Mouse (Mus musculus): ENCODE measurements around the gene Lrrc10b.

Gene Lrrc10b

GRCm38 (mm10) chr19:10456752-10457483 is at the start of gene Lrrc10b:
Lrrc10b (minus strand) TSS chr19:10457473.
- peak; percentile 81 for DNase-seq

DNA sequence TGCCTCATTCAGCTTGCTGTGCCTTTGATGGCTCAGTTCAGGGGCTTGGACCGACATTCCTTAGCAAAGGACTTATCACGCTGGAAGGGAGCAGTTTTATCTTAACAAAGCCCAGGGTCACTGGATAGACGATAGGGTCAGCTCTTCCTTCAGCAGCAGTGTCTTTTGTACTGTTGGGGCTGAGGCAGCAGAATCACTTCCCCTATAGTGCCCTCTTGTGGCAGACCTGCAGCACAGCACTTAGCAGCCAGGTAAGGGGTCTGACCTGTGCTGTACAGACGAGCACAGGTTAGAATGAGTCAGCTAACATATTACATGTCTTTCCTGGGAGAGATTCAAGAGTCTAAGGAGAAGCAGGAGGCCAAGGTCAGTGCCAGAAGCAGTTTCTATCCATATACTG is 45.3 kb upstream of the Lrrc10b start:
- DNase-seq, result peak; percentile 66

DNA sequence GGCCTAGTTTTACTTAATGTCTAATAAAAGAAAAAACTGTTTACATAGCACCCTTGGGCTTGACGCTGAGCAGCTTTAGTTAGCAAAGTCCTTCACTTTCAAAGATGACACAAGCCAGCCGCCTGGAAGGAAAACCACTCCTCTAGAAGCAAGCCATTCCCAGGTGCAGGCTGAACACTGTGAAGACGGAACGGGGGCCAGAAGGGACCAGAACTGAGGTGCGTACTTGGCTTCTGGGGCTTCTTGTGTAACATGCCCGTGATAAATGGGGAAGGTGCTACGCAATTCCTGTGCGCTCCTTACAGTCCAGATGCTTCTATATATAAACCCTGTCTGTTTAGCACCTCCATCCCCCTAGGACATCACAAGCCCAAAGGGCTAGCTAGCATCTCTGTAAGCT is 43.3 kb upstream of the Lrrc10b start:
- DNase-seq, result no peak

DNA sequence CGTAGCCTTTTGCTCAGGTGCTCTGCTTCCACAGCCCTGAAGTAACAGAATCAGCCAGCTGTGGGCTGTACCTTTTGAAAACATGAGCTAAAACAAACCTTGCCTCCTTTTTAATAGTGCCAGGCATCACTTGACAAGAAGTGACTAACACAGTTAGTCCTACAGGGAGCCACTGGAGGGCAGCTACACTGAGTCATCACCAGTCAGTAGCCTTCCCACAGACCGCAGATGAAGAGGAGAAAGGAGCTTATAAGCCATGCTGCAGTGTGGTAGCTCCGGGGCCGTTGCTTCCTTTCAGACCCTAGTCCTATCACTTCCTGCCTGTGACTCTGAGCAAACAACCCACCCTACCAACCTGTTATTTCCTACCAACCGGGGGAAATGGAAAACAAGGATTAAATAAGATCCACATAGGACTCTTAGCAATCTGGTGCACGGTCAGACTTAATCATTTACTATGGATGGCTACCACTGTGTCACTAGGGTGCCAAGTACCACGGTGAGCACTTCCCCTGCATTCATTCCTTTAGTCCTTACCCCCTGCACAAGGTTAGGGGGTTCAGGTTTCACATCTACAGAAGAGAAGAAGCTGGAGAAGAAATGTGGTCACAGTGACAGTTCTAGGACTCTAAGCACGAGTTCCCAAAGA is 40.4 kb upstream of the Lrrc10b start:
- no peak for DNase-seq

- no peak for DNase-seq
Measured at GRCm38 (mm10) chr19:10496976-10497375, 39.7 kb upstream of the Lrrc10b start.

DNA sequence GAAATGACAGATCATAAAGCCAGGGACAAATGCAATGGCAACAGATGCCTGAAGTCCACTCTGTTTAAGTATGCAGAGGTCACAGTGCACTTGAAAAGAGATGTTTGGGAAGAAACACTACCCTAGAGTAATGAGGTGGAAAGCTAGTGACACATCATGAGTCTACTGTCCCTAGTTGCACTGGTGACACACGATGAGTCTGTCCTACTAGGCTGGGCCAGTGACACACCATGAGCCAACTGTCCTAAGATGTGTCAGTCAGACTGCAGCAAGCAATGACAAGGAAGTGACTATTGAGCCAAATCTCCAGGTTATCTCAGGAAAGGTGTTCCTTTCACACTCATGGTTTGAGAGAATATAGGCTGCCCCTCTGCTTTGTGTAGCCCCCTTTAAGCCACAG is 38.4 kb upstream of the Lrrc10b start:
- no peak for DNase-seq

DNA sequence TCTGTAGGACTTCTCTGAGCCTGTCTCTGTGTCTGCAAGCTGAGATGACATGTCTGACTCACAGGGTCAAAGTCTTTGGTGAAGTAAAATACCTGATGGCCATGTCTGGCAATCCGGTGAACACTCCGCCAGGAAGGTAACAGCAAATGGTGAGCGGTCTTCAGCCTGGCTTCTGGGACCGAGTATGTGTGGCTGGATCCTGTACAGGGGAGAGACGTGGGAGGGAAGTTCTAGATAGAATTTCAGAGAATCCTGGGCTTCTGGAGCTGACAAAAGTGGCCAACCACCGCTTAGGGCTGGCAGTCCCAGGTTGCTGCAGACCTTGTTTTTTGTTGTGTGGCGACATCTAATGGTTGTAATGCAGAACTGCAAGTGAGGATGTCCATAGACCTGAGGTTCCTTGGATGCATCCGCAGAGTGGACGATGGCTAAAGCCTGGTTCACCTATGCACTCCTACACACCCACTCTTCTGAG is 29.0 kb upstream of the Lrrc10b start:
- peak; percentile 40 for DNase-seq

GRCm38 (mm10) chr19:10482703-10483102 is 25.4 kb upstream of the Lrrc10b start, which contains the start of gene Ppp1r32:
Ppp1r32 (minus strand) TSS chr19:10482928.
- DNase-seq, result no peak

GRCm38 (mm10) chr19:10479541-10479940 is 22.3 kb upstream of the Lrrc10b start:
- peak; percentile 53 for DNase-seq

DNA sequence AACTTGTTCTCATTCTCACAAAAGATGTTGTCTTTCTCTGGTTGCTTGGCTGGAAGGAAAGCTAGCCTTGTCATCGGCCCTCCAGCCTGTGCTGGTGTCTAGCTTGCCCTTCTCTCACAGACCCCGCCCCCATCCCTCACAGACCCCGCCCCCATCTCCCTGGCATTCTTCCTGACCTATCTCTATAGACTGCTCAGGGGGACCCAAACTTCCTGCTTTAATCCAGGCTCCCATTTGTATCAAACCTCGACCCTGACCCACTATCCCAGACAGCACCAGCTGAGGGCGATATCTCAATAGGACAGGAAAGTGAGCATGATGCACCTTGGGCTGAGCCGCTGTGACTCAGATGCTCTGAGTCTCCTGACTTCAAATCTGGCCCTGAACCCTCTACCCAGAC is 16.5 kb upstream of the Lrrc10b start:
- DNase-seq, result no peak

- DNase-seq, result no peak
Measured at GRCm38 (mm10) chr19:10472958-10473357, 15.7 kb upstream of the Lrrc10b start.

GRCm38 (mm10) chr19:10469171-10469658 is 11.9 kb upstream of the Lrrc10b start:
- no peak for DNase-seq

DNA sequence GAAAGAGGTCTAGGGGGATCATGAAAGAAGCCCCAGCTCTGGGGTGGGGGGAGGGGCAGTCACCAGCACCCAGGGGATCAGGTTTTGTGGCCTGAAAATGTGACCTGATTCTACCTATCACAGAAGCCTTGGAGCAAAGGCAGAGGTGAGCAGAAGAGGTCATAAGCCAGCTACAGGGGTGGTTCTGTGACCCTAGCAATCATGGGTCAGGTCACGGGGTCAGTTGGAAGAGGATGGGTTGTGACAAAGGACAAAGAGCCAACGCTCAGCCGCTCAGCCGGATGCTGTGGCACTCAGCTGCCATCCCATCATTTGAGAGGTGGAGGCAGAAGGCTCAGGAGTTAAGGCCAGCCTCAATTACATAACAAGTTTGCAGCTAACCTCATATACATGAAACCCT is 7.2 kb upstream of the Lrrc10b start:
- no peak for DNase-seq

GRCm38 (mm10) chr19:10461584-10461983 is 4.3 kb upstream of the Lrrc10b start:
- no peak for DNase-seq

- DNase-seq, result no peak
Measured at GRCm38 (mm10) chr19:10459907-10460306, 2.6 kb upstream of the Lrrc10b start.

DNA sequence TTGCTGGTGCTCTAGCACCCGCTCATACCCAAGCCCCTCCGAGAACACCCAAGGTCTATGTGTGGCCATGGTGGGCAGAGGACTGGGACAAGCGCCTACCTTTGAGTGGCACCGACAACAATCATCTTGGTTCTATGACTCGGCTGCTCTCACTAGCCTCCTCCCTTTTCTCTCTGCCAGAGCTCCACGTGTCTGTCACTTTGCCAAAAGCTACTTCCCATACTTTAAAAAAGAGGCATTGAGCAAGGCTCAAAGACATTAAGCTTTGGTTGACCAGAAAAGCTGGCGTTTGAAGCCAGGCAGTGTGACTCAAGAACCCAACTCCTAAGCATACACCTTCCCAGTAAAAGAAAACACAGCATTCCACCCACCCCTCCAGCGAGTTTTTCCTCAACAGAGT is 823 bp upstream of the Lrrc10b start:
- DNase-seq, result no peak

DNA sequence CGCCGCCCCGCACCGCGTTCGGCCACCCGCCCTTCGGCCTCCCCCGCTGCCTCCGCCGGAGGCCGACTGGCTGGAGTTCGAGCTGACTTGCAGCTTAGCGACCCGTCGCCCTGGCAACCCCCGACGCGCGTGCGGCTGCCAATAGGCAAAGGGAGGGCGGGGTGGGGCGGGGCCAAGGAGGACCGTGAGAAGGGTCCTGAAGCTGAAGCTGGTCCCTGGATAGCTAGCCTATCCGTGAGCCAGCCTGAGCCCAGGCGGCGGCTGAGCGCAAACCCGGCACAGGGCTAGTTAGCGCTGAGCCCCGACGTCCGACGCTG is 169 bp upstream of the Lrrc10b start:
- DNase-seq, result peak; percentile 61

DNA sequence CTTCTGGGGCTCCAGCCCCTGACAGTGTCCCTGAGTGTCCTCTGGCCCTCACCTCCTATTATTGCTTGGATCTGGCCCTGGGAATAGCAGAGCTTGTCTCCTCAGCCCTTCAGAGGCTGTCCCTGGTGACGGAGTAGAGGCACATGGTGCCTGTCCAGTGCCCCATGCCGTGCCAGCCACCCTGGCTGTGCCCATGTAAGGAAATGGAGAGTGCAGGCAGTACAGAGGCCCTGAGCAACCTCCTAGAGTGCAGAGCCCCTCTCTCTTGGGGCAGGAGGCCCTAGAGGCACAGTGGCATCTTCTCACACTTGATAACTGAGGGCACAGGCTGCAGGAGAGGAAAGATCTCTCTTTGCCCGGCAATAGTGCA is 1.9 kb downstream of the Lrrc10b start:
- DNase-seq, result no peak

- DNase-seq, result no peak
Measured at GRCm38 (mm10) chr19:10454718-10455436, 2.4 kb downstream of the Lrrc10b start.

GRCm38 (mm10) chr19:10449708-10450107 is 7.6 kb downstream of the Lrrc10b start:
- DNase-seq, result peak; percentile 78

DNA sequence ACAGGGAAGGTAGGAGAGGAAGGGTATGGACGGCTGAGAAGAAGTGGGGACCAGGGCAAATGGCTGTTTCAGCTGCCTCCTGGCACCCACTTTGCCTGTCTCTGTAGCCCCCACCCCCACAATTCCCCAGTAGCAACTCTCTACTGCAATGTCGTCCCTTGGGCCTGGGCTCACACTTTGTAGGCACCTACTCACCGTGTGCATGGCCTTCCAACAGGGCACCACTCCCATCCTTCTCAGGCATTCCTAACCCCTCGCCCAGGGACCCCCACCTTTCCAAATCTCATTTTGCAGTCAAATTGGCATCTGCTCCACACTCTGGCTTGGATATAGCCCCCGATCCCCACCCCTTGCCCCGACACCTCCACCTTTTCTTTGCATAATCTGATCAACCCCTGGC is 8.1 kb downstream of the Lrrc10b start:
- no peak for DNase-seq

GRCm38 (mm10) chr19:10448275-10448674 is 9.0 kb downstream of the Lrrc10b start:
- DNase-seq, result no peak

- no peak for DNase-seq
Measured at GRCm38 (mm10) chr19:10444685-10445369, 12.4 kb downstream of the Lrrc10b start.

Measured in thymus, postnatal 4 days (tissue).